Mouse (Mus musculus) lung, adult 2 months (tissue): Measurements from ENCODE around the gene Prap1. TPM values are rescaled to one million over a fixed set of nuclear protein-coding genes. Genes with fewer than 3 reads are reported as not detected.

ENCODE experiments used
- DNase-seq: peaks from one replicate; pipeline ENCODE4 v3.0.0; 2022
- H3K4me1 ChIP-seq: fragments of 200-500 bp; 2 replicates; pipeline ENCODE4 v1.6.1; 2011; ENCODE audit warnings: low read length; ENCODE audit not compliant: control insufficient read depth, insufficient read depth
- H3K4me3 ChIP-seq: fragments of 200-500 bp; replicated peaks from 2 replicates; pipeline ENCODE3; 2011; ENCODE audit warnings: low read depth, mild to moderate bottlenecking, control low read depth, low read length; ENCODE audit errors: extremely low read depth
- CTCF ChIP-seq: fragments of 200-500 bp; IDR thresholded peaks from 2 replicates; pipeline ENCODE4 v1.5.1; 2011; ENCODE audit warnings: mild to moderate bottlenecking, low read length, control low read depth; ENCODE audit not compliant: insufficient read depth
- POLR2A ChIP-seq: fragments of 200-500 bp; IDR thresholded peaks from 2 replicates; pipeline ENCODE4 v1.6.1; 2011; ENCODE audit warnings: low read depth, mild to moderate bottlenecking, control low read depth, low read length, borderline replicate concordance; ENCODE audit errors: extremely low read depth
- WGBS: fragments of 180-500 bp; shearing (Covaris S2); methylation state at CpG from one replicate; pipeline ENCODE4 v1.1.7; 2018; 5-methylcytosine and 5-hydroxymethylcytosine counted together
- polyA plus RNA-seq: library from polyadenylated mRNA; depleted of rRNA; stranded (reverse); fragments of >200 nt; gene quantifications from 2 replicates; pipeline ENCODE4 v1.2.3, GENCODE M21; 2012; rRNA removed

Prap1 gene
- polyA plus RNA-seq, 1 experiment, result not detected

DNA sequence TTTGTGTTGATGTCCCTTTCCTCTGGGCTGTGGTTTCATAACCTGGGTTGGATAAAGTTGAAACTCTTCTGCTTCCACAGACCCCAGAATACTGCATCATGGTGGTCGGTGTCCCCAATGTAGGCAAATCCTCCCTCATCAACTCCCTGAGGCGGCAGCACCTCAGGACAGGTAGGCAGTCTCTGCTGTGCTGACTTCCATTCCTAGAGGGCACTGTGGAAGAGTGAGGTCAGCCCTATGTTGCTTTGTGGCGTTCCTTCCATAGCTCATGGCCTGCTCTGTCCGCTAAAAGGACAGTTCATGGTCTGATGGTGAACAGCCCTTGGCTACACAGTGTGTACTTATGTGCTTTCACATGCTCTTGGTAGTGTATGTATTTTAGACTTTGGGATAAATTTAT is 51.4 kb downstream of the Prap1 start:
- Histone ChIP-seq H3K4me3 (no peak overlapping the region), H3K4me1 (no peaks in the 10 kb centered on the region)
- WGBS, result 87% methylated on average over 4 of the region's 4 CpGs
- no peak for DNase-seq
- TF ChIP-seq POLR2A (no peak), CTCF (no peak)

Other genes with a start within 250 kb of the Prap1 start
- 4.8 and 5.6 TPM in 2 replicates for gene Kndc1, start 198.7 kb upstream of the Prap1 start, polyA plus RNA-seq
- gene Utf1, start 149.6 kb upstream of the Prap1 start, polyA plus RNA-seq, result 0.09 TPM in 1 of 2 replicates, not detected in the other
- gene 6430531B16Rik, start 114.6 kb upstream of the Prap1 start, polyA plus RNA-seq, result 5.6 and 6.8 TPM in 2 replicates
- 19.2 and 21.2 TPM in 2 replicates for gene Adam8, start 100.8 kb upstream of the Prap1 start, polyA plus RNA-seq
- 75.7 and 85.5 TPM in 2 replicates for gene Zfp511, start 57.0 kb upstream of the Prap1 start, polyA plus RNA-seq
- 19.4 and 25.3 TPM in 2 replicates for gene Tubgcp2, start 56.7 kb upstream of the Prap1 start, polyA plus RNA-seq
- gene Msx3, start 44.3 kb upstream of the Prap1 start, polyA plus RNA-seq, result not detected in 2 replicates
- 0.20 and 0.27 TPM in 2 replicates for gene Caly, start 10.8 kb upstream of the Prap1 start, polyA plus RNA-seq
- gene Fuom, start 9.0 kb downstream of the Prap1 start, polyA plus RNA-seq, result 20.4 and 27.3 TPM in 2 replicates
- gene Paox, start 22.4 kb downstream of the Prap1 start, polyA plus RNA-seq, result 6.7 and 11.2 TPM in 2 replicates
- 62.4 and 71.8 TPM in 2 replicates for gene Echs1, start 23.1 kb downstream of the Prap1 start, polyA plus RNA-seq
- gene Mtg1, start 44.2 kb downstream of the Prap1 start, polyA plus RNA-seq, result 14.7 and 18.2 TPM in 2 replicates
- 0.25 and 0.27 TPM in 2 replicates for gene Sprn, start 61.5 kb downstream of the Prap1 start, polyA plus RNA-seq
- not detected in 2 replicates for gene Olfr522, start 71.4 kb downstream of the Prap1 start, polyA plus RNA-seq
- gene Olfr523, start 79.8 kb downstream of the Prap1 start, polyA plus RNA-seq, result not detected in 2 replicates
- gene Olfr524, start 112.6 kb downstream of the Prap1 start, polyA plus RNA-seq, result not detected in 2 replicates
- gene Cd163l1, start 124.9 kb downstream of the Prap1 start, polyA plus RNA-seq, result 1.7 and 2.8 TPM in 2 replicates
- gene 5830411N06Rik, start 153.9 kb downstream of the Prap1 start, polyA plus RNA-seq, result 0.58 and 0.78 TPM in 2 replicates
- not detected in 2 replicates for gene Olfr525, start 227.5 kb downstream of the Prap1 start, polyA plus RNA-seq
- not detected in 2 replicates for gene Olfr527, start 240.6 kb downstream of the Prap1 start, polyA plus RNA-seq